Comparison of ENCODE assay signal across 36 mouse cellular contexts in the genomic region with DNA sequence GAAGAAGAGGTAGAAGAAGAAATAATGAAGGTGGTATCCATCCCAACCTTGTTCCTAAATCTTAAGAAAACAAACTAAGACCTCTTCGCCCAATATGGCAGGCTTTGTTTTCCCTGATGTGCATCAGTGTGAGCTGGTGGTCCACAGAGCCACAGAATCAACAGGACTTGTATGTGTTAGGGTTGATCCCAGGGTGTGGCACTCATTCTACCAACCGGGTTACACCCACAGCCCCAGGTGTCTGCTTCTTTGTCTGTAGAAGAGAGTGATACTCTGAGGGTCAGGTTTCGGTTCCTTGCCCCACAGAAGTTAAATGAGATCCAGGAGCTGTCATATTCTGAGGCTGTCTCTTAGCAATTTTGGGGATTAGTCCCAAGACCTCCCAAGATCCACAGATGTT. TPM values are rescaled to one million over a fixed set of nuclear protein-coding genes. Genes with fewer than 3 reads are reported as not detected.
"Had no signal": no experiment of that assay in that cellular context is flagged by ENCODE, and none has a peak within 500 bp of the region (broad histone marks: within the 10 kb centered on the region; RNA-seq: fewer than 3 reads in every experiment).

No protein-coding gene starts in this region.

- H3K4me3 ChIP-seq: gastrocnemius, adult 2 months; heart, adult 2 months; hindbrain, embryonic 10.5 days; hindbrain, embryonic 12.5 days; intestine, embryonic 15.5 days; layer of hippocampus, adult 2 months; left cerebral cortex, adult 2 months; limb, embryonic 10.5 days; limb, embryonic 12.5 days; liver, embryonic 13.5 days; liver, embryonic 15.5 days had no signal

- ATAC-seq: hindbrain, embryonic 16.5 days; inflammation-experienced regulatory T-cells, adult 6 months; intestine, embryonic 15.5 days; intestine, postnatal 0 days had no signal

- H3K9ac ChIP-seq: hindbrain, embryonic 12.5 days; hindbrain, embryonic 14.5 days; intestine, embryonic 15.5 days; limb, embryonic 12.5 days; liver, embryonic 13.5 days; liver, embryonic 15.5 days had no signal

- H3K4me1 ChIP-seq: hindbrain, embryonic 10.5 days; intestine, embryonic 15.5 days; limb, embryonic 12.5 days; liver, embryonic 13.5 days; liver, embryonic 15.5 days had no signal

- H3K4me2 ChIP-seq: heart, embryonic 11.5 days; hindbrain, embryonic 12.5 days; hindbrain, embryonic 14.5 days; intestine, embryonic 15.5 days; limb, embryonic 12.5 days; liver, embryonic 11.5 days; liver, embryonic 13.5 days; liver, embryonic 15.5 days had no signal

- H3K36me3 ChIP-seq: hindbrain, embryonic 10.5 days; hindbrain, embryonic 12.5 days; intestine, embryonic 15.5 days; limb, embryonic 10.5 days; limb, embryonic 12.5 days; liver, embryonic 13.5 days; liver, embryonic 15.5 days had no signal

- H3K9me3 ChIP-seq: hindbrain, embryonic 12.5 days; intestine, embryonic 15.5 days; limb, embryonic 10.5 days; limb, embryonic 12.5 days; liver, embryonic 13.5 days had no signal

- H3K27me3 ChIP-seq: hindbrain, embryonic 12.5 days; intestine, embryonic 15.5 days; limb, embryonic 12.5 days; liver, embryonic 13.5 days had no signal

- H3K27ac ChIP-seq: gastrocnemius, adult 2 months; heart, adult 2 months; hindbrain, embryonic 10.5 days; hindbrain, embryonic 12.5 days; hindbrain, embryonic 14.5 days; intestine, embryonic 15.5 days; layer of hippocampus, adult 2 months; left cerebral cortex, adult 2 months; limb, embryonic 10.5 days; limb, embryonic 12.5 days; liver, embryonic 13.5 days; liver, embryonic 15.5 days had no signal

- DNase-seq: gastrocnemius, adult 2 months; gastrocnemius, postnatal 10 days; gastrocnemius, postnatal 25 days; heart, adult 2 months; heart, postnatal 10 days; heart, postnatal 4 days; kidney, adult 18-20 months; kidney, adult 8-10 months; kidney, postnatal 10 days; kidney, postnatal 25 days; kidney, postnatal 4 days; liver; liver, embryonic 13.5 days had no signal

RNA-seq across cellular contexts. Expression of a gene that starts 16.2 kb away (rescaled TPM):
- total RNA-seq: granulocyte monocyte progenitor cell, adult 5-6 weeks had no signal
- polyA plus RNA-seq: inflammation-experienced regulatory T-cells, adult 6 months; kidney, embryonic 14.5 days; limb, embryonic 10.5 days; liver, embryonic 11.5 days; liver, embryonic 13.5 days; liver, embryonic 15.5 days had no signal

RNA-seq across cellular contexts. Expression of a gene that starts 27.7 kb away (rescaled TPM):
- total RNA-seq: gastrocnemius, adult 2 months; gastrocnemius, postnatal 10 days; gastrocnemius, postnatal 25 days; gastrocnemius, postnatal 4 days; granulocyte monocyte progenitor cell, adult 5-6 weeks; heart, adult 2 months; heart, postnatal 10 days; heart, postnatal 25 days; heart, postnatal 4 days; layer of hippocampus, adult 2 months; layer of hippocampus, postnatal 25 days; left cerebral cortex, adult 2 months had no signal
- polyA plus RNA-seq: heart, adult 2 months; heart, embryonic 11.5 days; heart, embryonic 16.5 days; hindbrain, embryonic 10.5 days; hindbrain, embryonic 12.5 days; hindbrain, embryonic 14.5 days; inflammation-experienced regulatory T-cells, adult 6 months; intestine, embryonic 15.5 days; kidney, embryonic 14.5 days; liver, embryonic 11.5 days; liver, embryonic 13.5 days; liver, embryonic 15.5 days had no signal

RNA-seq across cellular contexts. Expression of a gene that starts 52.6 kb away (rescaled TPM):
- total RNA-seq: gastrocnemius, adult 2 months; gastrocnemius, postnatal 10 days; gastrocnemius, postnatal 25 days; granulocyte monocyte progenitor cell, adult 5-6 weeks; heart, adult 2 months; heart, postnatal 10 days; heart, postnatal 25 days; heart, postnatal 4 days; layer of hippocampus, adult 2 months; layer of hippocampus, postnatal 10 days; layer of hippocampus, postnatal 25 days; left cerebral cortex, adult 2 months; left cerebral cortex, postnatal 14 days; left cerebral cortex, postnatal 36 days had no signal
- polyA plus RNA-seq: heart, embryonic 11.5 days; hindbrain, embryonic 10.5 days; hindbrain, embryonic 14.5 days; hindbrain, embryonic 16.5 days; kidney, embryonic 14.5 days; limb, embryonic 10.5 days; liver, embryonic 13.5 days; liver, embryonic 15.5 days had no signal
